ENCODE assay signal across 8 mouse cellular contexts in genomic region chr16:4639831-4640237, GRCm38 (mm10). TPM values are rescaled to one million over a fixed set of nuclear protein-coding genes. Genes with fewer than 3 reads are reported as not detected.
DNase-seq lines count a peak whose midpoint lies in the region; ATAC-seq and TF ChIP-seq lines count a peak whose summit lies in the region.

Vasn (plus strand) TSS chr16:4639941.
Dnaja3 (plus strand) TSS chr16:4639989.

- peak; percentile 95 for ATAC-seq in embryonic facial prominence, embryonic 11.5 days (replicated peaks; ENCODE audit: insufficient number of reproducible peaks, low FRiP score, low TSS enrichment, low read depth)
- peak; percentile 87 for ATAC-seq in intestine, postnatal 0 days

- no peaks in the 10 kb centered on the region for H3K9me3 ChIP-seq in embryonic facial prominence, embryonic 11.5 days (replicated peaks; ENCODE audit: control insufficient read depth, low read length)
- no peaks in the 10 kb centered on the region for H3K9me3 ChIP-seq in intestine, postnatal 0 days (ENCODE audit: control insufficient read depth)
- H3K9me3 ChIP-seq in midbrain, embryonic 10.5 days (replicated peaks) = no peaks in the 10 kb centered on the region

- peak within 1 kb of the TSS; percentile 77 for H3K9ac ChIP-seq in embryonic facial prominence, embryonic 11.5 days (replicated peaks; ENCODE audit: low read length)
- H3K9ac ChIP-seq in intestine, postnatal 0 days (ENCODE audit: low read depth, low read length) = peak within 1 kb of the TSS; percentile 68

- H3K27ac ChIP-seq in embryonic facial prominence, embryonic 11.5 days (replicated peaks; ENCODE audit: low read depth, low read length) = peak within 1 kb of the TSS; percentile 84
- H3K27ac ChIP-seq in intestine, postnatal 0 days (ENCODE audit: low read depth, low read length) = peak within 1 kb of the TSS; percentile 80
- H3K27ac ChIP-seq in midbrain, embryonic 10.5 days (replicated peaks) = peak within 1 kb of the TSS; percentile 86

- no peaks in the 10 kb centered on the region for H3K27me3 ChIP-seq in embryonic facial prominence, embryonic 11.5 days (ENCODE audit: control insufficient read depth, insufficient read depth, low read length)
- H3K27me3 ChIP-seq in intestine, postnatal 0 days (replicated peaks; ENCODE audit: control insufficient read depth, insufficient read depth, low read length) = no peaks in the 10 kb centered on the region
- H3K27me3 ChIP-seq in midbrain, embryonic 10.5 days (ENCODE audit: low read depth, poor library complexity, severe bottlenecking) = no peaks in the 10 kb centered on the region

- peak; percentile 95 for DNase-seq in ZHBTc4 (ENCODE audit: low read depth, low spot score)
- DNase-seq in embryonic facial prominence, embryonic 11.5 days (ENCODE audit: low spot score) = peak; percentile 93
- DNase-seq in gonadal fat pad, adult 2 months (ENCODE audit: low read depth) = no peak
- DNase-seq in left cerebral cortex, postnatal 36 days (ENCODE audit: low spot score in 2 of 2) = peak; percentile 76 to 79
- peak; percentile 86 for DNase-seq in midbrain, embryonic 10.5 days (ENCODE audit: low spot score)
- DNase-seq in skeletal muscle tissue, adult 2 months (ENCODE audit: low read depth, low spot score) = peak; percentile 84
- DNase-seq in T-cell, adult 2 months (ENCODE audit: low spot score) = no peak

- peaks cover 7% of the 10 kb centered on the region for H3K4me1 ChIP-seq in embryonic facial prominence, embryonic 11.5 days (ENCODE audit: control insufficient read depth, insufficient read depth, low read length)
- H3K4me1 ChIP-seq in intestine, postnatal 0 days (replicated peaks; ENCODE audit: control insufficient read depth, insufficient read depth, low read length) = peaks cover 19% of the 10 kb centered on the region; the same call in 1 of the 2 replicates
- H3K4me1 ChIP-seq in midbrain, embryonic 10.5 days = peaks cover 47% of the 10 kb centered on the region

- H3K4me3 ChIP-seq in embryonic facial prominence, embryonic 11.5 days (ENCODE audit: low read depth, low read length) = peak within 1 kb of the TSS; percentile 73
- H3K4me3 ChIP-seq in intestine, postnatal 0 days (ENCODE audit: low read depth, low read length) = peak within 1 kb of the TSS; percentile 63
- peak within 1 kb of the TSS; percentile 78 for H3K4me3 ChIP-seq in midbrain, embryonic 10.5 days

- H3K36me3 ChIP-seq in embryonic facial prominence, embryonic 11.5 days (replicated peaks; ENCODE audit: control insufficient read depth, insufficient read depth, low read depth, low read length) = no peaks in the 10 kb centered on the region
- H3K36me3 ChIP-seq in intestine, postnatal 0 days (ENCODE audit: control insufficient read depth, insufficient read depth) = peaks cover 21% of the 10 kb centered on the region
- H3K36me3 ChIP-seq in midbrain, embryonic 10.5 days = no peaks in the 10 kb centered on the region

- TF ChIP-seq CTCF in intestine, postnatal 0 days (IDR thresholded peaks at IDR 0.05; ENCODE audit: low read depth) = no peak

- under 1% methylated on average over 22 of the region's 22 CpGs for WGBS in embryonic facial prominence, embryonic 11.5 days
- WGBS in intestine, postnatal 0 days = under 1% methylated on average over 22 of the region's 22 CpGs
- 3% methylated on average over 22 of the region's 22 CpGs for WGBS in midbrain, embryonic 10.5 days

- peak within 1 kb of the TSS; percentile 72 for H3K4me2 ChIP-seq in embryonic facial prominence, embryonic 11.5 days (ENCODE audit: low read depth, low read length)
- peak within 1 kb of the TSS; percentile 89 for H3K4me2 ChIP-seq in intestine, postnatal 0 days (replicated peaks; ENCODE audit: low read depth)

- intact Hi-C loops in left cerebral cortex, postnatal 36 days (cut with DNase I) = no loop called here

RNA-seq across cellular contexts. Expression of gene Vasn, which starts in this region (rescaled TPM):
- polyA plus RNA-seq in embryonic facial prominence, embryonic 11.5 days (2014; fragmentation: Nextera tagmentation; extraction: Ambion mirVana) = 10.9 and 14.1 TPM in 2 replicates
- 46.2 and 49.7 TPM in 2 replicates for polyA plus RNA-seq in gonadal fat pad, adult 2 months (2012; rRNA removed)
- 5.0 and 5.3 TPM in 2 replicates for polyA plus RNA-seq in intestine, postnatal 0 days (2015; fragmentation: Nextera tagmentation; extraction: Ambion mirVana)
- total RNA-seq in left cerebral cortex, postnatal 36 days (2021) = 10 to 100 TPM in 1 of 2 experiments, 1 to 10 TPM in 1; 9.8 to 11.2 TPM
- 9.0 and 10.6 TPM in 2 replicates for polyA plus RNA-seq in midbrain, embryonic 10.5 days (2016; fragmentation: Nextera tagmentation; extraction: Ambion mirVana)

RNA-seq across cellular contexts. Expression of gene Dnaja3, which starts in this region (rescaled TPM):
- 56.9 and 58.3 TPM in 2 replicates for polyA plus RNA-seq in embryonic facial prominence, embryonic 11.5 days (2014; fragmentation: Nextera tagmentation; extraction: Ambion mirVana)
- 26.9 and 37.2 TPM in 2 replicates for polyA plus RNA-seq in gonadal fat pad, adult 2 months (2012; rRNA removed)
- polyA plus RNA-seq in intestine, postnatal 0 days (2015; fragmentation: Nextera tagmentation; extraction: Ambion mirVana) = 37.9 and 38.6 TPM in 2 replicates
- total RNA-seq in left cerebral cortex, postnatal 36 days (2021) = 10 to 100 TPM; 59.4 to 66.5 TPM
- 59.9 and 66.1 TPM in 2 replicates for polyA plus RNA-seq in midbrain, embryonic 10.5 days (2016; fragmentation: Nextera tagmentation; extraction: Ambion mirVana)

Comparison
In these comparisons a context has a peak if more than half of its experiments do, and no peak if none do; other contexts are left out.
1. DNase-seq: peak in ZHBTc4 (single experiment), embryonic facial prominence, embryonic 11.5 days (single experiment), left cerebral cortex, postnatal 36 days (2 of 2), midbrain, embryonic 10.5 days (single experiment) and skeletal muscle tissue, adult 2 months (single experiment); none in gonadal fat pad, adult 2 months (single experiment) and T-cell, adult 2 months (single experiment).
2. Peak in every context shown above with its lines, with median percentiles within 50 percentile points of each other: H3K27ac ChIP-seq and H3K4me3 ChIP-seq.